Mouse (Mus musculus) adrenal gland, postnatal 25 days (tissue): ENCODE data around the gene Cntfr. TPM values are rescaled to one million over a fixed set of nuclear protein-coding genes. Genes with fewer than 3 reads are reported as not detected.

Source experiments
- DNase-seq: peaks from one replicate; pipeline ENCODE4 v3.0.0; 2021; ENCODE audit warnings: mixed read lengths
- total RNA-seq: library from RNA; stranded (reverse); gene quantifications from 2 replicates; pipeline ENCODE4 v1.2.3, GENCODE M21; 2021

Cntfr gene
- total RNA-seq, 1 experiment from 2014 or later, result 46.3 TPM

DNA sequence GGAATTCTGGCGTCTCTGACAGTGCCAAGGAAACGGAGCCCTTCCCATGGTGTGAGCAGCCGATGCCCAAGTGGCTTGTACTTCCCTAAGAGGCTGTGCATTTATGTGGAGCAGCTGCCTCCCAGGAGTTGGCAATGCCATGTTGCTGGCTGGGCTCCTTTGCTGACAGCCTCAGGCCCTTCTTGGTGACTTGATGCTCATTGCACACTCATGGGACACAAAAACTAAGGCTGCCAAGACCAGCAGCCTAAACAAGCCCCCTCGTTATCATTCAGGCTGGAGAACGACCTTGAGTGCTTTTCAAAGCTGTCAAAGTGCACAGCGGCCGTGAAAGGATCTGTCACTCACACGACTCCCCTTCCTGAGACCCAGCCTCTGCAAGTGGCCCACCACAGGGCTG is 84.7 kb downstream of the Cntfr start:
- DNase-seq, result no peak

DNA sequence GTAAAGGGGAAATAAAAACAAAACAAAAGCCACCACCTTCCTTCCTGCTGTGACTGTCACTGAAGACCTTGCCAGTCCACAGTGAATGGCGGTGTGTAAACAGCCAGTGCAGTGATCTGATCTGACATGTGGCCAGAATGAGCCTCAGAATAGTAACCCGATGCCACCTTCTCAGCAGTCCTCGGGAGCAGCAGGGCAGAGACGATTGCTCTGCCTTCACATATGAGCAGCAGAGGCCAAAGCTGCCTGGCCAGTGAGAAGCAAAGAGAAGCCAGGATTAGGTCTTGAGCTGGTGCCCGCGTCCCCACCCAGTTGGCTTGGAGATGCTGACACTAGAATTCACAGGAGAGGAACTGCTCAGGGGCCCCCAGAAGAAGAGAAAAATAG is 86.3 kb downstream of the Cntfr start:
- DNase-seq, result no peak

DNA sequence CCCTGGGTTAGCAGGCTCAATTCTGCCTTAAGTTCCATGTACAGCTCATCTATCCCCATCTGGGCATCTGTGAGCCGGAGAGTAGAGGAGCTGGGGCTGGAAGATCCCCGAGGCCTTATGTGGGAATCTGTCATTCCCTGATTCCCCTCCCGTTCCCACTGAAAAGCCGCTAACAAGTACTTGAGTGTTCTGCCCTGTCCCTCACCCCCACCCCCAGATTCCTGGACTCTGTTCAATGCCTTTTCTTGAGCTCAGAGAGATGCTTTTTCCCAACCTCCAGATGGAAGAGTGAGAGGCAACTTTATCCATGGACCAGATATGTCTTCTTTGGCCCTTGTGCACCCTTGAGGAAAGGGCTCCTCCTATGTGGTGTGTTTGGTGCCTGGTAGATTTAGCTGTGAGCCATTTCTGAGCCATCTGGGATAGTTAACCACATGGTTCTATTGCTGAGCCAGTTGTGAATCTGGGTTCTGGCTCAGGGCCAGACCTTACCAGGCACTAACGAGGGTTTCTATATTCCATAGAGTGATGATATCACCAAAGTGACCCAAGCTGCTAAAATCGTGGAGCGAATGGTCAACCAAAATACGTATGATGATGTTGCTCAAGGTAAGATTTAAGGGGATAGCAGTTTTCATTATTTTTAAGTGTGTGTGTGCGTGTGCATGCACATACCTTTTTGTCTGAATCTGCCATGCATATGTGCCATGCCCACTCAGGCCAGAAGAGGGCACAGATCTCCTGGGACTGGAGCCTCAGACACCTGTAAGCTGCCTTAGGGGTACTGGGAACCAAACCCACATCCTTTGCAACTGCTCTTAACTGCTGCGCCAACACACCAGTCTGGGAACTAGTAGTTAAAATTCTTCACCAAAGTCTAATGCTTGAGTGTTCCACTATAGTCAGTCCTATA is 87.0 kb downstream of the Cntfr start:
- DNase-seq, result no peak

Other genes with a start within 250 kb of the Cntfr start
- gene Kif24, start 232.2 kb downstream of the Cntfr start, total RNA-seq, result 2.7 TPM in 2 replicates
- 27.3 and 38.0 TPM in 2 replicates for gene Nudt2, start 231.9 kb downstream of the Cntfr start, total RNA-seq
- gene AI464131, start 194.0 kb downstream of the Cntfr start, total RNA-seq, result 15.4 and 17.4 TPM in 2 replicates
- gene 1110017D15Rik, start 179.8 kb downstream of the Cntfr start, total RNA-seq, result 0.82 TPM in 1 of 2 replicates, not detected in the other
- 15.0 and 20.0 TPM in 2 replicates for gene Fam219a, start 127.6 kb downstream of the Cntfr start, total RNA-seq
- 0.30 TPM in 1 of 2 replicates, not detected in the other for gene Dnaic1, start 127.3 kb downstream of the Cntfr start, total RNA-seq
- gene Enho, start 56.8 kb downstream of the Cntfr start, total RNA-seq, result 2.0 and 3.9 TPM in 2 replicates
- 56.7 and 83.4 TPM in 2 replicates for gene Il11ra1, start 2.9 kb upstream of the Cntfr start, total RNA-seq
- gene Rpp25l, start 16.4 kb upstream of the Cntfr start, total RNA-seq, result 34.5 and 36.2 TPM in 2 replicates
- 108 and 120 TPM in 2 replicates for gene Dctn3, start 26.1 kb upstream of the Cntfr start, total RNA-seq
- gene Arid3c, start 34.1 kb upstream of the Cntfr start, total RNA-seq, result not detected in 2 replicates
- 40.8 and 47.6 TPM in 2 replicates for gene Galt, start 58.1 kb upstream of the Cntfr start, total RNA-seq
- 84.5 and 86.8 TPM in 2 replicates for gene Sigmar1, start 59.1 kb upstream of the Cntfr start, total RNA-seq
- gene Ccl27a, start 77.2 kb upstream of the Cntfr start, total RNA-seq, result 32.6 and 46.2 TPM in 2 replicates
- not detected in 2 replicates for gene Gm21541, start 206.5 kb upstream of the Cntfr start, total RNA-seq
- gene Gm20878, start 244.5 kb upstream of the Cntfr start, total RNA-seq, result 5.1 and 5.3 TPM in 2 replicates